Mouse (Mus musculus) kidney, postnatal 14 days (tissue): ENCODE measurements at regions not wholly inside any gene's neighbourhood (a gene's known extent, or its start where the extent isn't known, plus 50 kb on each side); places are given as distances from the start of the nearest gene placed in this dataset.

Experiments used
- DNase-seq: peaks from one replicate; pipeline ENCODE4 v3.0.0; 2022; ENCODE audit warnings: mixed read lengths

DNA sequence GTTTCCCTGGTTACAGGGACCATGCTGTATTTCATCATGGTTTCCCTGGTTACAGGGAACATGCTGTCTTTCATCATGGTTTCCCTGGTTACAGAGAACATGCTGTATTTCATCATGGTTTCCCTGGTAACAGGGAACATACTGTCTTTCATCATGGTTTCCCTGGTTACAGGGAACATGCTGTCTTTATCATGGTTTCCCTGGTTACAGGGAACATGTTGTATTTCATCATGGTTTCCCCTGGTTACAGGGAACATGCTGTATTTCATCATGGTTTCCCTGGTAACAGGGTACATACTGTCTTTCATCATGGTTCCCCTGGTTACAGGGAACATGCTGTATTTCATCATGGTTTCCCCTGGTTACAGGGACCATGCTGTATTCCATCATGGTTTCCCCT is 1579.5 kb downstream of the 4930444P10Rik start:
- no peak for DNase-seq

DNA sequence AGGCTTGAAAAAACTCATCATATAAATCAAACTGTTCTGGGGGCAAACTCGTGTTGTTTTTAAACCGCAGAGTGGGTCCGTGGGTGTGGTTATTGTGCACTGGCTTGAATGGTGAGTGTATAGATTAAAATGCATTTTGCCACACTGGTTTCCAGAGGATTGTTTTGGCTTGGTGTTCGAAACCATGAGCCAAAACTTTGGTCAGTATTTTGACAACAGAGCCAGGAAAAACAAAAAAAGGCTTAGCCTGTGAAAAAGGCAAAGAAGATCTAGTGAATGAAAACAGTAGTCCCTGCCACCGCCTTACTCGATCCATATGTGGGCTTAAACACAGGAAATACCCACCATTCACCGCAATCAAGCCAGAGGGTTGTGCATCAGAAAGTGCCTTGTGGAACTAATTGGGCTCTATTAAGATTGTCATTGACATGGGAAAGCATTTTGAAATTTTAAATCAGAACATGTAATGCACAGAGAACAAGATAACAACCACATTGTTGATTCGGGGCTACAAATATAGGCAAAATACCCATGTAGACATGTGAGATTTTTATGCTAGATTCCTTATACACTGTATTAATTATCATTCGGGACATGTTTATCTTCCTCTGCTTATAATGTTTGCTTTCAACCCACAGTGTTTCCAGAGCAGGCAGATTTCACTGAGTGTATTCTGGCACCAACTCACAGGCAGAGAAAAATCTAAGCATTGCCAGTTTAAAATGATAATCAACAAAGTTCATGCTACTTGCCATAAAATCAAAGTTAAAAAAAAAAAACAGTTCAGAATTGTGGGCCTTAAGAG is 1580.4 kb downstream of the 4930444P10Rik start:
- DNase-seq: no peak

DNA sequence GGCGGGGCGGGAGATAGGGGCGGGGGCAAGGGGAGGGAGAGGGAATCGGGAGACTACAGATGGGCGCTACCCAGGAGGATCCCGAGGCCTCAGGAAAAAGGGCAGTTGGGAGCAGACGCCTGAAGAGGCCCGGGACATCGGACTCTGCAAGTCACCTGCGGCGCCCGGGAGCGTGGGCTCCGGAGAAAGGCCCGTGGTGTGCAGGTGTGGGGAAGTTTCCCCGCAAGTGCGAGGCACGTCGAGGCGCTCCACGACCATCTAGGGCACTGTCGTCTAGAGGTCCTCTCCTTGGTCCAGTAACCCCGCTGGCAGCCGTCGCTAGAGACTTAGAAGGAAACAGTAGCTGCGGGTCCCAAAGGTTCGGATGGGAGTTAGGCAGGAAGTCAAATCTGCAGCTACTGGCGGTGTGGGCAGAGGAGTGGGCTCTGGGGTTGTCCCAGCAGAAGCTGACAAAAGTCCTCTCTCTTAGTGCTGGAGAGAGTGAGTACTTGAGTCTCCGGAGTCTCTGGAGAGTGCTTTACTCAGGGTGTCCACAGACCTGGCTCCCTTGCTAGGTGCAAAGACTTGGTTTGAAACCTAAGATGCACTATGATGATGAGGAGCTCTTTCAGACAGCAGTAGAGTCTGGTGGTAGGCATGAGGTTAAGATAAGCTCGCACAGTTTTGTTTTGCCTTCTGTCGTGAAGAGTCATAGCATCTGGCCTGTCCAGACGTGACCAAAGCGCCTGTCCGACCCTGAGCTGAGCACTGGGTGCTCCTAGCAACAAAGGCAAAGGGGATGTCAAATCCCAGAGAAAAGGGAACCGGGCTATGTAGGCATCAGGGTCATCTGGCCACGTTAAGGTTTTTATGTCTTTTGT is 1586.1 kb downstream of the 4930444P10Rik start:
- peak; percentile 5 for DNase-seq

DNA sequence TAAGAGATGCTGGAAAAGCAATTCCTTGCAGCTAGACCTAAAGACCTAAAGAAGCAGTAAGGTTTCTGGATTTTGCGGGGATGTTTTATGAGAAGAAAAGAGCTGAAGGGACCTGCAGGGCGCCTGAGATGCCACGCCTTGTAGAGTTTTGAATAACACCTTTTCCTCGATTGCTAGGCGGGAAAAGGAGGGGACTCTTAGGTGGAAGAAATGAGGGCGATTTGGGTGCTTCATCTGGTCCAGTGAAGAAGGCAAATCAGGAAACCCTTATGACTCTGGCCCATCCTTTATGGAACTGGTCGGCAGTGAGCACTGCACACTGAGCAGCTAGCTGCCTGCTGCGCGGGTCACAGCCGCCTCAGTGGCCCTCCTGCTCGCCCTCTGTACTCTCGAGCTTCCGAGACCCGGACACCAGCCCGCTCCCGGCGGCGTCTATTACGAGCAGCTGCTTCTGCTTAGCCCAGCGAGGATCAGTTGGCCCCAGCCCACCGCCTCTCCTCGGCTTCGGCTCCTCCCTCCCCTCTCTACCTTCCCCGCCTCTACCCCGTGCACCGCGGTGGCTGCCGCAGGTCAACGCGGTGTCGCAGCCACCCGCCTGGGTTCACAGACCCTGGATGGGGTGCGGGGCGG is 1586.8 kb downstream of the 4930444P10Rik start:
- DNase-seq: peak; percentile 10

DNA sequence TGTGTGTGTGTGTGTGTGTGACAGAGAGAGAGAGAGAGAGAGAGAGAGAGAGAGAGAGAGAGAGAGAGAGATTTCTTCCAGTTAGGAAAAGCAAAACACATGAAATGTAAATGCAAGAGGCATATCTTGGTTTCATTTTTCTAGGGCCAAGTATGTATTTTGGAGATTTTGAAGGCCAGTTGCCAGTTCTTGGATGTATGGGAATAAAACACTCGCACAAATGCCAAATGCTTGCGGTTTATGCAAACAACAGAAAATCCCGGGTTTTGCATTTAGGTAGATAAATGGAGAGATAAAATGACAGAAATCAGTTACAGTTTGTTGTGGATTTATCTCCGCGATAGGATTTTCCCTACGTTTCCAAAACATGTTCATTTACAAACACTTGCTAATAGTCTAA is 1587.4 kb downstream of the 4930444P10Rik start:
- no peak for DNase-seq

DNA sequence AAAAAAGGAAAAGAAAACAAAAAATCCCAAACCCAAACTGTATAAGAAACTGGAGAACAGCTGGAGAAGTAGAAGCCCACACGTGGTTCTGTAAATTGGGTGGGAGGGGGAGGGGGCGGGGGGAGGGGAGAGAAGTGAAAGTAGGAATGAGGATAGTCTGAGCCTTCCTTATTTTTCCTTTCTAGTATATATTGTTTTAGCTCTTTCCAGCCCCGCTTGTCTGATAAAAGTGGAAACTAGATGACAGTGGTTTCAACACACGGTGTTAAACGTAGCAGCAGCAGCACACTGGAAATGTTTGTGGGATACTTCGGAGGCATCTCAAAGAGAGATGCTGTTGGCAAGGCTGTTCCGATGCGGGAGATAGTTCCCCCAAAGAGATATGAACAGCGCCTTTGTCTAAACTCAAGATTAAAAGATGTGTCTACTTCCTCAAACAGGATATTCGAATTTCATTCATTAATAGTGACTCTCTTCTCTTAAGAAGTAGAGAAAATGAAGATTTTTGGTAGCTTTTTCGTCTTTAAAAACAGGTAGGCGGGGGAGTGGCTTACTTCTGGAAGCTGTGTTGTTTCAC is 1588.3 kb downstream of the 4930444P10Rik start:
- DNase-seq: no peak

DNA sequence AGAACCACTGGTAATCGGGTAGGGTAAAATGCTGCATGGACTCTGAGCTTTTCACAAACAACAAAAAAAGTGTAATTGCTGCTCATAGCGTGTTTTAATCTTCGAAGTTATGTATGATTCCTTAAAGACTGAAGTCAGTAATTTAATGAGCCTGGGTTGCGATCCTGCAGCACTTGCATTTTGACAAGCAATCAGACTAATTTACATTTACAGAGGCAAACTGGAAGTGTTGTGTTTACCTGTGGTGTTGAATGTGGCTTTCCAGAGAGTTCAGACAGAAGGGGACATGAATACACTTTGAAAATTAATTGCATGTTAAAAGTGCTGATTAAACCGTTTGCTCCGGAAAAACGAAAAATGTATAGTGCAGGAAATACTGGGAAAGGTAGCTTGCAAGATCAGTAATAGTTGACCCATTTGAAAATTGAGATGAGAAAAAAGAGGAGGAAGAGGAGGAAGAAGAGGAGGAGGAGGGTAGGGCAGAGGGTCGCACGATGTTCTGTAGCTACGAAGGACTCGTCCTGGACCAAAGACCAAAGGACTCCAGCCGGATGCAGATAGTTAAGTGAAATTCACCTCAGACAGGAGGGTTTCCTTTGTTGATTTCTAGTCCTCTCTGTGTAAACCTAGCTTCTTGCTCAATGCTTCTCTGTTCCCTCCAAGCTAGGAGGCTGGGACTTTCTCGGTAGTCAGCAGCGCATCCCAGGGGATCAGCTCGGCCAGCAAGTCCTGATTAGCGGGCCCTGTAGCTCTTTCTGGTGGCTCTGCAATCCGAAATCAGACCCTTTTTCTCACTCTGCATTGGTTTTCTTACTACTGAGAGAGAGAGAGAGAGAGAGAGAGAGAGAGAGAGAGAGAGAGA is 1589.0 kb downstream of the 4930444P10Rik start:
- DNase-seq: no peak

DNA sequence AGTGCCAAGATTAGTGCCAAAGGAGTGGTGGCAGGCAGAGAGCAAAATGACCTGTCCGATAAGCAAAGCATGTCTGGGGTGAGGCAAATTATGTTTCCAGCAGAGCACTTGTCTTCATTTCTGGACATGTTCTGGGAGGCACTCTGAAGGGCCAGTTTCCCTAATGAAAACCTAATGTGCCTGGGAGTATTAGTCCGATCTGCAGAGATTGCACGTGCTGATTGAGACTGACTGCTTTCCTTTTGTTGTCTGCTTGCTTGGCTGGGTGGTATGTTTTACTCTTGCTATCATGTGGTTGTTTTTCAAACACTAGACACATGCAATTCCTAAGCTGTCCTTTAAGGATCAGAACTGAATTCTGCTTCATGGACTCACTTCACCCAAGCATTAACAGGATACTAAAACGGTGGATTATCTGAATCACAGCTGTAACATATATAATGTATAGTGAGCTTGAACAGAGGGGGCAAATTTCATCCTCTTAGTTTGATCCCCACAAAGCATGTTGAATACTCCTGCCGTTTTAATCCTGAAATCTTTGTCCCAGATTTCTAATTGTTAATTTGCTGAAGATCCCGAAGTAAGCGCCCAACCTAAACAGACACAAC is 1589.8 kb downstream of the 4930444P10Rik start:
- DNase-seq: no peak

DNA sequence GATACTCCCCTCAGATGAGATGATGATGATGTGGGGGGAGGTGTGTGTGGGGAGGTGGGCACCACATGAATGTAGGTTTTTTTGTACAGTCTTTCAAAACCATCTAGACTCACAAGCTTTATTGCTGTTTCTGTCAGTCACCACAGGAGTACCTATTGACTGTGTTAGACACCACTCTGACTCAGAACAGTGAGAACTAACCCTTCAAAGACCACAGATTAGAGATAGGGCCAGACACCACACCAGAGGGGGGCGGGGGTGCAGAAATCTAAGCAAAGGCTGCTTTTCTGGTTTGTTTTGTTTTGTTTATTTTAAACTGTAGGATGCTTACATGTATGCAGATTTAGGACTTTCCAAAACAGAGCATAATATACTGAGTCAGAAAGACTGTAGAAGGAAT is 1594.0 kb downstream of the 4930444P10Rik start:
- no peak for DNase-seq

DNA sequence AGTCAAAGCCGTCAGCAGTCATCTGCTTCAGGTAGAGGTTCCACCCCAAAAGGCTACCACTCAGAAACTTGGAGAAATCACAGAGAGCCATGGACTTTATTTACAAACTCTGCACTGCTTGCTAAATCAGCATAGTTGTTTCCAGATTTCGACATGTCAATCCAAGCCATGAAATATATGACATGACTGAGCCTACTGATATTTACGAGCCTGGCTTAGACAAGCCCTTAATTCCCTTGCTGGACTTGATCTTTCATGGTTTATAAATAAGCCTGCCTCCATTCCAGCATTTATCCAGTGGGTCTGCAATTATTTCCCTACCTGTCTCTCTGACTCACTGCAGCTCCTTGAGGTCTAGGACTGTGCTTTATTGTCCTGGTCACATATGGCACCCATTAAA is 1603.1 kb downstream of the 4930444P10Rik start:
- DNase-seq: no peak

DNA sequence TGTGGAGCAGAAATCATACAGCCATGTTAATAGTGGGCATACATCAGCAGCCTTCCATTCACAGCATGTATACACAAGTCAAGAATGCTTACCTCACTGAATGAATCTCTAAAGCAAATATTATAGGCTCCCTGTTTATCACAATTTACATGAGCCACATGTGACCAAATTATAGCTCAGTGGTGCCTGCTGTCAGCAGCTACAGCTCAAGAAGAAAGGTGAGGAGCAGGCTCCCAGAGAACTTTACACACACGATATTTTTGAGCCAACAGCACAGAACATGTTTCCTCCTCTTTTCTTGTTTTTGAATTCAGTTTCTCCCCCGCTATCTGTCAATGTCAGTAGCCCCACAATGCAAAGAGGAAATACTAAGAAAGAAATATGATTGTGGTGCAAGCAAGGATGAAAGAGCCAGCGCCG is 1605.4 kb downstream of the 4930444P10Rik start:
- DNase-seq: no peak

DNA sequence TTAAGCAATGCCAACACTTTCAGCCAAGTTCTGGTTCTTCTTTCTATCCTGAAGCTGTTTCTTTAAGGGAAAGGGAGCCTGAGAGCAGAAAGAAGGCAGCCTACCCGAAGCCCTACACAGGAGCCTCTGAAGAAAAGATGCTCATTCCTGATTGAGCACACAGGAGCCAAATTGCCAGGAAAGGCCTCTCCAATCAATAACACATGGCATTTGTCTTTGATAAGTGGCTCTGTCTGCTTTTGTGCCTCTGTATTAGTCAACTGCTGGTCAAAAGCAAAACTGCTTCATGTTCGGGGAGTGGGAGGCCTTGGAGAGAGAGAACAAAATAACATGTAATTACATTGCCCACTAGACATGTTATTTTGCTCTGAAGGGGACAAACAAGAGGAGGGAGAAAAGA is 1607.4 kb downstream of the 4930444P10Rik start:
- no peak for DNase-seq

DNA sequence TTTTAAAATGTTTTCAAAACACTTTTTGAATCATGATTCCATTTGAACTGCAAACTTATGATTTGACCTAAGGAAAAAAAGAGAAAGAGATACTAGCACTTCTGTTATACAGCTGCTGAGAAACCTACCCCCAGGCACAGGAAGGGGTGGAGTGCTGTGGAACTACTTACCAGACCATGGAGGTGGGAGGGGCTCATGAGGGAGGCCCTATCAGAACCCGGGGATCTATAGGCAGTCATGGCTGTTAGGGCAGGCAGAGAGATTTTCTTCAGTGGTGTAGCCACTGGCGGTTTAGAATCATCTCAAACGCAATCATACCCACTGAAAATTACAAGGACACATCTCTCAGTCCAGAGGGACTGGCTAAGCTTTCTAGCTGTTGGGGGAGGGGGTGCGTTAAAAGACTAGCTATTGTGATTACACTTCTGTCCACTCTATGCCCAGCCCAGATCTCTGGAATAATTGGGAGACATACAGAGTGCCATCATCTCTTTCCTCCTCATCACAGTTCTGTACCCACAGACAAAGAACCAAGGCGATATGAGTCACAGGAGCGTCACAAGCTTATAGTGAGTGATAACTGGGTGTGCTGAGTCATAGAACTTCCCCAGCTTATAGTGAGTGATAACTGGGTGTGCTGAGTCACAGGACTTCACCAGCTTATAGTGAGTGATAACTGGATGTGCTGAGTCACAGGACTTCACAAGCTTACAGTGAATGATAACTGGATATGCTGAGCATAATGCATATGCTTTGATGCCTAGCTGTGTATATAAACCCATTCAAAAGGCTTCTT is 1608.8 kb downstream of the 4930444P10Rik start:
- DNase-seq: no peak

DNA sequence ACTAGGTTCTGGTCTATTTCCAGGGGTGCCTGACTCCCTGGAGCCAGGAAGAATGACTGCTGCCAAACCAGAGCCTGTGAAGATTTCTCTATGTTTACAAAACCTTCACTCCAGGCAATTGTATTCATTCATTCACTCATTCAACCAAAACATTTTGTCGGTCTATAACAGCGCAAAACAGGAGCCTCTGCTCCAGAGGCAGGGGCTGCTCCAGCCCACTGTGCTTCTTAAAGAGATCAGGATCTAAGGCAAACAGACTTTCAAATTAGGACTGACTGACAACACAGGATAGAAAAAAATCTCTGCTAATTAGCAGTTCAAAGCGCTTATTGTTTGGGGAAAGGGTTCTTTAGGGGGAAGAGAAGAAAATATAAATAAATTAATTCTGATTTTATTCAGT is 1620.8 kb downstream of the 4930444P10Rik start:
- DNase-seq: no peak

DNA sequence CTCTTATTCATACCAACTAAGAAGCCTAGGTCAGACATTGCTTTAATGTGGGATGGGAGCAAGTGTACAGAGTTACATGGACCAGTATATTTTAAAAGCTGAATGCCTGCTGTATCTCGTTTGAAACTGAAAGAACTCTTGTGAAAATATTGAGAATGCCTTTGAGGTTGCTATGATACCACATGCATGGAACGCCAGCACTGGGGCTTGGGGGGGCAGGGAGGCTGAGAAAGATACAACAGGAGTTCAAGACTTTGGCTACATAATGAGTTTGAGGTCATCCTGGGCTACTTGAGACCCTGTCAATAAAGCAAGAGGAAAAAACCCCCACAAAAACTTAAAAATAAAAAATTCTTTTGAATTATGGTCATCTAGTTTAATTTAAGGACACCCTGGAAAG is 1621.6 kb downstream of the 4930444P10Rik start:
- DNase-seq: no peak

DNA sequence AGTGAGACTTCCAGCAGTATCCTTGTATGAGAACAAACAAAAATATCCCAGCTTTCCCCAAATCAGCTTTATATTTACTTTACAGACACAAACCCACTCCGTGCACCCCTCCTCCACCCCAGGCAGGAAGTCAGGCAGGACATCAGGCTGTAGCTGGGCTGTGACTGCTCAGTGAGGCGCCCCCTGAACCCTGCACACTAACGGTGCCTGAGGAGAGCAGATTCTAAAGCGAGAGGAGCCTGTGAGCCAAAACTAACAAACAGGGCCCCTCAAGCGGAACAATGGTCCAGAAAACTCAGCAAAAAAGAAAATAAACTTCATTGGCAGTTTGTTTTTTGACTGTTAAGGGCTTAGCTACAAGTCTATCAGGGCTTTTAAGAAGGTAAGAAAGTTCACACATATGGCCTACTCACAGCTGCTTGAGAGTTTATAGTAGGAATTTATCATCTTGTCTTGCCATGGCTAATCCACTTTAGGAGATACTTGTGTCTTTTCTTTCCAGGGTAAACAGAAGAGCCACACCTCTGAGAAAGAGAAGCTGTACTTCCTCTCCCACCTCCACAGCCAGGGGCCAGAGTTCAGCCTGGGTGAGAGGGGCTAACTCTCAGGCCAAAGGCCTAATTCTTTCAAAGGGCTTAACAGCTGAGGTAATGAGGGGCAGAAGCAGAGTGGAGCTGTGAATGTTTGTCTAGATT is 1628.2 kb downstream of the 4930444P10Rik start:
- DNase-seq: peak; percentile 56

DNA sequence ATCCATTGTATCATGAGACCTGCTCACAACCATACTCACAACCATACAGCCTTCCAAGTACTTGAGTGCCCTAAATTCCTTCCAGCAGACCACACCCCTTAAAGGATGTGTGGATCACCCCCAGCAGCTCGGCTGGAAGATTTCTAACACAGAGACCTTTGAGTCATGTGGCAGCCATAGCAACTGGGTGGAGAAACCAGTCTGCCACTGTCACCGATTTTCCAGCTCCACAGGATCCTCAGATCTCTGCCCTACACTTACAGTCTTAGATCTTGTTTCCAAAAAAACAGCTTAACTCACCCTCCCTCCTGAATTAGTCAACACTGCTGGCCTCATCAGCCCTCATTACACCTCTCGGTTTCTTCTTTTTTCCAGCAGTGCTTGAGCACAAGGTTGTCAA is 1630.6 kb downstream of the 4930444P10Rik start:
- DNase-seq: no peak

DNA sequence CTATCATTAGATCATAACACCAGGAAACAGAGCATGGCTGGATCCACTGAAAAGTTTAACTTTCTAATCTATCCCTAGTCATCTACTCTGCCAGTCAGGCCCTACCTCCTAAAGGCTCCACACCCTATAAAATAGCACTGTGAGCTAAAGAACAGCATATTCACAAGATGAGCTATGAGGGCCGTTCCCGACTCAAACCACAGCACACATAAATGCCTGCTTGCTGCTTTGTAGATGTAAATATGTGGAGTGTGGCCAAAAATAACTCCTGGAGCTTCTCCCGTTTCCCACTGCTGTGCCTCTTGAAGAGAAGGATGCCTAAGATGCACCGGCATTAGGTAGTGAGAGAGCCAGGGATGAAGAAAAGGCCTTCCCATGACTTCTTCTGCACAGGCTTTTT is 1632.3 kb downstream of the 4930444P10Rik start:
- DNase-seq: no peak

DNA sequence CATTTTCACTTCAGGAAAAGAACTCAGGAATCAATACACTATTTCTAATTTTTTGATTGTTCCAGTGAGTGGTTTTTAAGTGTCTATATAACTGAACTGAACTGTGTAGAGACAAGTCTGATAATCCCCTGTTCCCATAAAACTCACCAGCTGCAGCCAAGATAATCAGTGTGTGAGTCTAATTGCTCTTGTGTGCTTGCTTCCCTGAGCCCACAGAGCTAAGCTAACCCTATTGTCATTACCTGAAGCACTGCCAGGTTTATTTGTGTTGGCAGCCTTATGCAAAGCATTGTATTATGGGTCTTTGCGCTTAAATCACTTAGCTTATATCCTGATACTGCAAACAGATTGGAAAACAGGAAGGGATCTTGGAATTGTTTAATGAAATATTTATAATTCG is 1663.8 kb downstream of the 4930444P10Rik start:
- DNase-seq: no peak

DNA sequence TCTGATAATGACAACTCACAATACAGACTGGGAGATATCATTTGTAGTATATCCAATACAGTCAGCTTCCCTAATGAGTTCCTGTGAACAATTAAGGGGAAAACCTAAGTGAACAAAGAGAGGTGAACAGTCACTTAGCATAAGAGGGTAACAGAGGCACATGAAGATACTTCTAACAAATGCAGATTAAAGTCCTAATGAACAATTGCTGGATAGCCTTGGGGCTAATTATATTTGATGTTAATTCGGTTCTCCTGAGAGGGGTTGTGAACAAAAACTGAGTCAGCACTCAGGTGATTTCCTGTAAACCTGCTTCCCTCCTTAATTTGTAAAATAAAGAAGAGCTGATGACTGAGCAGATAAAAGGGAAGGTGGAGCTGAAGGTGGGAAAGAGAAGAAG is 1672.1 kb downstream of the 4930444P10Rik start:
- DNase-seq: no peak
